Mouse (Mus musculus): Measurements from ENCODE around the gene Tbc1d2.

DNA sequence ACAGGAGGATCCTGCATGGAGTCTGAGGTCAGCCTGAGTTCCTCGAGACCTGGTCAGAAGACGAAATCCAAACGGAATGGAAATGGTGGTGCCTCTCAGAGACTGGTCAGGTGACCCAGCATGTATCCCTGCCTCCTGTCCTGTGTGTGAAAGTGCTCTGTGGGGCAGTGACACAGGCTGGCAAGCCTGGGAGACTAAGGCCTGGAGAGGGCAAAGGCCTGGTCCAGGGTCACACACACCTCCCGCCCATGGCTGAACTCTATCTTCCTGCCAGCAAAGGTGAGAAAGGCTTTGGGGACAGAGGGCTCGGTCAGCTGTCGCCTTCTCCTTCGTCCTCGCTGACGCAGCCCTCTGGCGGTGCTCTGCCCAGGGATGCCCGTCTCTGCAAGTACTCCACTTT lies 44.6 kb downstream of the Tbc1d2 start:
- TF ChIP-seq EP300 (IDR thresholded peaks at IDR 0.05; ENCODE audit: low read depth) (no peak), CTCF (IDR thresholded peaks at IDR 0.05; ENCODE audit: low read depth) (no peak)
